Mouse (Mus musculus) left cerebral cortex, adult 8-10 months (tissue): Measurements from ENCODE around the gene Kansl1. TPM values are rescaled to one million over a fixed set of nuclear protein-coding genes. Genes with fewer than 3 reads are reported as not detected.

Source experiments
- DNase-seq, 2 experiments: peaks; one replicate each; pipeline ENCODE4 v3.0.0; 2022; ENCODE audit warnings: low spot score in 2 of 2
- microRNA-seq, 2 experiments: library from miRNA; unstranded; fragments of <30 nt; microRNA quantifications; one replicate each; pipeline ENCODE4 v1.2.0; 2022
- total RNA-seq, 4 experiments: library from RNA; stranded (reverse); gene quantifications; 2 replicates each; pipeline ENCODE4 v1.2.4; 2022

Kansl1 gene
- total RNA-seq, 4 experiments from 2014 or later = 68.9 to 80.7 (median 76.1) TPM

DNA sequence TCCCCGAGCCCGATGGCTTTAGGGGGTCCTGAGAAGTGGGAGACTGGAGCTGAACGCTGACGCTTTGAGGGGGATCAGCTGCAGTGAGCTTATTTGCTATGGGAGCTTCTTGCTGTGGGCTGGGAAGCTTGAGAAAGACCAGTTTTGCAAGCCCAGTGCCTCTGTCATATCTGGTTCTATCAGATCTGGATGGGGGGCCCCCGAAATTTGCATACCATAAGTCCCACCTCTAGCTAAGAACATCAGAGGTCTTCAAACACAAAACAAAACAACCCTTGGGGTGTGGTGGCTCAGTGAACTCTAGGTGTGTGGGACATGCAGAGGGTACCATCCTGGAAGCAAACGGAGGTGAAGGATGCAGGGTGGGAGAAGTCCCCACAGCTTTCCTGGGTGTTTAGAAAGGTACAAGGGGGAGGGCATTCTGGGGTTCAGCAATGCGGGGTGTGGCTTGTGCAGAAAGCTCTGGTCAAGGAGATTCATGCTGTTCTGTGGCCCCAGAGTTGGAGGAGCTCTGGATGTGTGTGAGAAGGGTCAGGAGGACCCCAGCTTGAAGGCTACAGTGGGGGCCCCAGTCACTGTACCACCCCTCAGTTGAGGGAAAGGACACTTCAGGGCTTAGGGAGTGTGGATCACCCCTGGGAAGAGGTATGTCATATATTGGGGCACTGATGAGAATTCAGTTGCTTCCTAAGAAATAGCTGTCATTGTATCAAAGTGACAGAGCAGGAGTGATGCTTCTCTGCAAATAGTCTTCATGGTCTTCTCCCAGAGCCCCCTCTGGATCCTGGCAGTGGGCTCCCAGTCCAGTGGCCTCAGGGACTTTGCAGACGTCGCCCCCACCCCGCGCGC is 159.1 kb downstream of the Kansl1 start:
- DNase-seq = no peak

DNA sequence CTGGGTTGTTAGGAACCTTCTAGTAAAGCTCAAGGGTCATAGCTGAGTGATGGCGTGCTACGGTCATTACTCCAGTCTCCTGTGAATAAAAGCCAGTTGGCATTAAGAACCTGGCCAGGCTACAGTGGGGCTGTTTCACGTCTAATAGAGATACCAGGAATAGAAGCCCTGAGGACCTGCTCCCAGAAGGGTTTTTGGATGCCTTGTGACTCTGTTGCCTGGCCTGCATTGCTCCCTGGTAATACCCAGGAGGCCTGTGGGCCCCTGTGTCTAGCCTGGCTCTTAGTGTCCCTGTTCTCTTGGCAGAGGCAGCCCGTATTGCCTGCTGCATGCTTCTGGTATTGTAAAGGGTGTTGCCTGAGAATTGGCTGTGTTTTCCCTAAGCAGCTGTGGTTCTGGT is 161.5 kb downstream of the Kansl1 start:
- no peak for DNase-seq

DNA sequence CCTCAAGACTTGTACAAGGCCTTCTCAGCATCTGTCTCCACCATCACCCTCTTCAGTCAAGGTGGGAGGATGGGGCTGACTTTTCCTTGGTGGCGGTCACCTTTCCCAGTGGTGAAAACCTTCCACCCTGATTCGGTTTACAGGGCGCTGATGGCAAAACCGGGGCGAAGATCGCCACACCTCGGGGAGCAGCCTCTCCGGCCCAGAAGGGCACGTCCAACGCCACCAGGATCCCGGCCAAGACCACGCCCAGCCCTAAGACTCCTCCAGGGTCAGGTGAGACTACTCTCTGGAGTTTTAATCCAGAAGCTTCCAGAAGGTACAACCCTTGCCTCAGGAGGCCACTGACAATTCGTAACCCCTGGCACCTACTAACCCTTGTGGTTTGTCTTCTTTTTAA is 162.2 kb downstream of the Kansl1 start:
- no peak for DNase-seq

DNA sequence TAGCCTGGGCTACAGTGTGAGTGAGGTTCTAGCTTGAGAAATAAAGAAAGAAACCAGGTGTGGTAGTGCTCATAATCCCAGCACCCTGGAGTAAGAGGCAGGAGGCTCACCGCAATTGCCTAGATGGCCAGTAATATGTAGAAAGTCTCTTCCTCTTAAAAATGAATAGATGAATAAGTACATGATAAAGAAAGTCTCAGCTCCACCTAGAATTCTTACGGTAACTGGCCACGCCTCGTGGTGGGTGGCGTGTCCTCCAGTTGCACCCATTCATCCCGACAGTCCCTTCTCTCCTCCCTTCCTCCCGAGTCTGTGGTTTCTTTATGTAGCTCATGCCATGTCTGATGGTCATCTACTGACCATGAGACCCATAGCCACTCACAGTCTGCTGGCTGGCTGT is 162.9 kb downstream of the Kansl1 start:
- DNase-seq = no peak

DNA sequence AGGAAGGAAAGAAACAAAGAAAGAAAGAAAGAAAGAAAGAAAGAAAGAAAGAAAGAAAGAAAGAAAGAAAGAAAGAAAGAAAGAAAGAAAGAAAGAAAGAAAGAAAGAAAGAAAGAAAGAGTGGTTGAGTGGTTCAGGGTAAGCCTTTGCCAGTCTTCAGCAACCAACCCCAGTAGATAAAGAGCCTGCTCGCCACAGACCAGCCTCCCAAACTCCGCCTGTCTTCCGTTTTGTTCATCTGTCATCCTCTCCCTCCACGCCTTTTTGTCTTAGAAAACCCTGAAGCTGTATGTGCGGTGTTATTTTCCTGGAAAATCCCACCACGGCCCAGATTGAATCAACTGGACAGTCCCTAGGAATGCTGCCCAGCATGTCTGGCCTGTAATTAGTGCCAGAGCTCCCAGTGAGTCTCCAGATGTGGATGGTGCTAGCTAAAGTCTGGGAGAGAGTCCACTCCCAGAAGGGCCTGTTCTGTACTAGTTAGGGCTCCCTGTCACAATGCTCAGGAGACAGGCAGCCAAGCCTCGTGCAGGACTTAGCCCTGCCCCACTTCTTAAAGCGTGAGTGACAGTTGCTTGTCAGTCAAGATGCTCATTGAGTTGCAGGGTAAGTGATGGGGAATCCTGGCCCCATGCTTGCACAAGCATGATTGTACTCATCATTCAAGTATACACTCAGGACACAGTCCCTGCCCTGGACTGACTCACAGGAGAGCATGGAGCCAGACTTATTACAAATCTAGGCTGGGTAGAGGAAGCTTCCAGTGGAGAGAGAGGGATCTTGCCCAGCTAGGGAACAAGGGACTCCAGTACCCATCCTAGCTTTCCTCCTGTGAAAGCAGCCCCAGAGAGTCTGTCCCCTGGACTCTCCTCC is 165.3 kb downstream of the Kansl1 start:
- DNase-seq = no peak

DNA sequence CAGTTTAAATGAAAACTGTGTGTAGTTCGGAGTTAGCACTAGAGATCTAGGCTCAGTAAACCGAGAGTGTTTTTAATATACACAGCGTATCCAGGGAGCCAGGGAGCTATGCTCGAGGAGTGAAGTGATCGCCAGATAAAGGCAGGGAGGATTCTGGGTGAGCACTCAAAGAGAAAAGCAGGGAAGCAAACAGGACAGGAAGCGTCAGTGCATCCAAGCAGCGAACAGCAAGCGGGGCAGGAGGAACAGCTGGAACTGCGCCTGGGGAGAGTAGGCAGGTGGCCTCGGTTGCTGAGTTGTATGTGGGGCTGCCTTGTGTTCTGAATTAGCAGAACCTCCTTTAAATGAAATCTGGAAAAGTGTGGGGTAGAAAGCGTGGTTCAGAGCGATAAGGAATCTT is 166.0 kb downstream of the Kansl1 start:
- DNase-seq = peak in 1 of 2 experiments; percentile 40

DNA sequence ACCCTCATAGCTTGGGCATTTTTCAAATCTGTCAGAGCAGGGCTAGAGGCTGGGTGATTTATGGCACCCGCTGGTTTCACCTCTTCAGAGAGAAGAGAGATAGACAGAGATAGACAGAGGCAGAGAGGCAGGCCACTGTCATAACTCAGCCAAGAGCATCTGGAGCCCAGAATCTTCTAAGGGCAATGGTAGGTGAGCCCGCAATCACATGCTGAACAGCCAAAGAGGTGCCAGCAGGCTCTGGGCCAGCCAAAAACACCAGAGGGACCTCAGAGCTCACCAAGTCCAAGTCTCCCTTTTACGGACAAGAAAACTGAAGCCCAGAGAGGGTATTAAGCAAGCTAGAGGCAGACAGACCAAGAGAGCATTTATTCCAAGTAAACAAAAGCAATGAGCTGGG is 171.0 kb downstream of the Kansl1 start:
- no peak for DNase-seq

DNA sequence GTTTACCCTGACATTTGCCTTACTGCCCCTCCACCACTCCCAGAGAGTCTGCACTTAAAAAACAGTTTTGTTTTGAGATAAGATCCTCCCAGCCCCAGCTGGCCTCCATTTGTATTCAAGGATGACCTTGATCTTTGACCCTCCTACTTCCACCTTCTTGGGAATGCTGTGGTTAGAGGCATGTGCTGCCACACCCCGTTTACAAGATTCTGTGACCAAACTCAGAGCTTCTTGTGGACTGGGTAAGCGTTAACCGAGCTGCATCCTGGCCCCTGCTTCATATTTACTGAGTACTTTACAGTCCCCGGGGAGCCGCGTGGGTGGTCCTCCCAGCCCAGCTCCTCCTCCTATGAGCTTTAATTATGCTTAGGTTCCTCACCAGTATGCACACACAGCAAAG is 173.0 kb downstream of the Kansl1 start:
- DNase-seq = no peak

DNA sequence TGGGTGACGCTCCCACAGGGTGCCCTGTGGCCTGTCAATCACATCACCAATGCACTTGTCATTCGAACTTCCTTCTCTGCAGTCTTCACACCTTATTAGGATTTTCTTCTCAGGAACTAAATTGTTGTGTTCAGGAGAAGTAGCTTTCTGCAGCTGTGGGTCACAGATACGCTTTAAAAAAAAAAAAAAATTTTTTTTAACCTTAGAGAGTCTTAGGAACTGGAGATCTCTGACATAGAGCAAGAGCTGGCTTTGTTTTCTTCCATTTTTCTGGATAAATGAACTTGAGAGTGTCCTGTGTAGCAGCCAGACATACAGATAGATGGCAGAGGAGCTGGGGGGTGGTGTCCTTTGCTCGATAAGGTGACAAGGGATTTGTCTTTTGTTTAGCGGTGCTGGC is 173.5 kb downstream of the Kansl1 start:
- no peak for DNase-seq

DNA sequence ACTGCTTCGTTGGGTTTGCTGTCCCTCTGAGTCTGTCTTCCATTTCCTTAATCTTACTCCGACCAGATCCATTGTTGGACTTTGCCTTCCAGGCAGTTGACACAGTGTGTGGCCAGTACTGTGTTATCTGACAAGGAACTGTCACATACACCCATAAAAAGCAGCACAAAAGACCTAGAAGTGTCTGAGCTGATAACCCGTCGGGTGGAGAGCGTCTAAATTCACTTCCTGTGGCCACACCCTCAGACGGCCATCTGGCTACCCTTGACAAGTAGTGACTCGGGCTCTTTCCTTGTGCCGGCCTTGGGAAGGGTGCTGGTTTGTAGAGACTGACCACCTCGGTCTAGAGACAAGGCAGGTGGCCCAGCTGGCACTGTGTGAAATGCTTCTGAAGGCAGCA is 175.4 kb downstream of the Kansl1 start:
- no peak for DNase-seq

DNA sequence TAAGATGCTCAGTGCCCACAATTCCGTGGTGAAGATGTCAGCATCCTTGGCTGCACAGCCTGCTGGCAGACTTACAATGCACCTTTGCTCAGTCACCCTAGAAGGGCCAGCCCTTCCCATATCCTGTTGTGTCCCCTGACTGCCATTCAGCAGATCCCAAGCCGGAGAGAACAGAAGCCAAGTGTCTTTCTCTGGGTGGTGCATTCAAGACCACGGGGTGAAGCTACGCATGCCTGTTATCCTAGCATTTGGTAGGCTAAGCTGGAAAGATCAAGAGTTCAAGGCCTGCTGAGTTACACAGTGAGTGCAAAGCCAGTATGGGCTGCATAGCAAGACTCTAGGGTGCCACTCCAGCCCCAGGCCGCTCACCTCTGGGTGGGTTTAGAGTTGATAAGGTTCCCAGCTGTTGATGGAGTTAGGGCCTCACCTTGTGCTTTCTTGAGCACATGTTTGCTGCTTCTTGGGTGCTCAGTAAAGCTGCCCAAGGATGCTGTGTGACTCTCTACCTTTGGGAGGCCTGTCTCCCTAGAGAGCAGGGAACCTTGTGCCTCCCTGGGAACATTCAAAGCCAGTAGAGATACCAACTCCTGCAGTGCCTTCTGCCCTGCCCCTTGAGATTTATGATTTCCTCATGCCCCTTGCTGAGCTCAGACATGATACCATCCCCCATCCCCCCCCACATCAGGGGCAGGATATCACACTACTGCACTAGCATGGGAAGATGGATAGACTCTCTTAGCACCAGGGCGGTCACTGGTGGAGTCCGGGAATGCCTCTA is 176.0 kb downstream of the Kansl1 start:
- DNase-seq = no peak

DNA sequence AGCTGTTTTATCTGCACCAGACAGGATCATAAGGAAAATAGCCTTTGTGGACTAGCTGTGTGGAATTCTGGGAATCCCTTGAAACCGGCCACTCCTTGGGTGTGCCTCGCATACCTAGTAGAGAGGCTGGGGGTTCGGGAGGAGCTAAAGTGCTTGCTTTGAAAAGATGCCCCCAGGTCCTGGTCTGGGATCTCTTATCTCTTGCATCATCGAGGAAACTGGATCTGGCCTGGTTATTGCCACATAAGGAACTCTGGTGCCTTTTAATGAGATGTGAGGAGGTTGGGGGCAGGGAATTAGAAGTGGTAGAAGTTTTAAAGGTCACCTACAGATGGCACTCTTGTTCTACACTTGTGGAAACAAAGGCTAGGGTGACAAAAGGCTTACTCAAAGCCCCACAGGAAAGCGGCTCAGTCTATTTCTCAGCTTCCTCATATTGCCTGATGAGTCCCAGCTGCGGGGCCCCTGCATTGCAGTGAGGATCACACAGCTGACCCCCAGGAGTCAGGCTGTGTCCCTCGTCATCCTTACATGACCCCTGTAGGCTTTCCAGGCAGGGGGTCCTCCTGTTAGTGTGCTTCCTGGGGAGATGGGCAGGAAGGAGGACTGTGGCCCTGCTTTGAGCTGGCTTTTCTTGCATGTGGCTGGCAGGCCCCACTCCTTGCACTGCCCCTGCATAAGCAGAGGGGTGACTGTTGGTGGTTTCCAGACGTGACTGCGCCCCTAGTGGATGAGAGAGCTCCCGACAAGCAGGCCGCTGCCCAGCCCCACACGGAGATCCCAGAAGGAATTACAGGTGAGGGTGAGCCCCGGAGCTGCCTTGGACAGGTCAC is 179.2 kb downstream of the Kansl1 start:
- DNase-seq = peak in 1 of 2 experiments; percentile 51

DNA sequence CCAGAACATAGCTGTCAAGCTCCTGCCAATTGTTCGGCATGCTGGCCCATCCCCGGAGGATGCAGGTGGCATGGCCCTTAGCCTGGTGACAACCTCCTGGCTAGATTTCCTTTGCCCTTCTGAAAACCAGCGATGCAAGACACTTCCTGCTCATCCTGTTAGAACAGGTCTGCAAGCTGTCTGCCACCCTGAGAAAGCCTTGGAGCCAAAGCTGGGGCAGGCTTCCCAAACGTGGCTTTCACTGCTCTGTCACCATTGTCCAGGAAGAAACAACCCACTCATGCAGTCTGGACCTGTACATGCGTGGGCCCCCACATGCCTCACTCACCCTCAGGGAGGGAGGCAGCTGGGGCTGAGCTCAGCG is 179.8 kb downstream of the Kansl1 start:
- peak in 1 of 2 experiments; percentile 80 for DNase-seq

DNA sequence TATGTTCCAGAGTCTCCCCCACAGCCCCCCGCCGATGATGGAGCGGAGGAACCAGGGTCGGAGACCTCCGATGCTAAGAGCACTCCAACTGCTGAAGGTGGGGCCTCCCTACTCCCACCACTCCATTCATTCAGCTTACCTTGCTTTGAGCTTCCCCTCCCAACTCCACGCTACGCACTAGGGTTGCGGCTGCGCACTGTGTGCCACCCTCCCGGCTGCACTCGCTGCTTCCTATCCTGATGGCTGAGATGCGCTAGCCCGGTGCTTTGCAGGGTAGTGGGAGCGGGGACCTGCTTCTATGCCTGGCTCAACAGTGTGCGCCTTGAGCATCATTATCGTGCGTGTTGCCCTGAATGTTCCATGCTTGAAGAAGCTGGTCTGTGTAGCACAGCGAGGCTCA is 181.5 kb downstream of the Kansl1 start:
- no peak for DNase-seq

Small RNAs within 50 kb of the gene (microRNA-seq; reads per million reads assigned to microRNA genes)
- gene Gm47315 = 0 reads per million in 2 experiments

Other genes starting within 250 kb of the Kansl1 start
- 100 to 1,000 TPM; 361 to 377 (median 364) TPM for gene Mapt, start 237.5 kb downstream of the Kansl1 start, total RNA-seq
- 10 to 100 TPM; 56.2 to 73.1 (median 62.2) TPM for gene Cdc27, start 81.8 kb upstream of the Kansl1 start, total RNA-seq
- gene Myl4, start 81.8 kb upstream of the Kansl1 start, total RNA-seq = 10 to 100 TPM; 16.9 to 21.9 (median 18.7) TPM
- 1 to 10 TPM; 2.5 to 4.7 (median 3.7) TPM for gene Itgb3, start 139.1 kb upstream of the Kansl1 start, total RNA-seq
- under 1 TPM; 0.54 to 0.61 (median 0.56) TPM for gene Gm11639, start 216.8 kb upstream of the Kansl1 start, total RNA-seq